Mouse (Mus musculus) ES-Bruce4 (cell line): ENCODE results near the gene Yeats2.

Source experiments
- CTCF ChIP-seq: IDR thresholded peaks from one replicate; pipeline ENCODE4 v1.8.1; 2011; ENCODE audit warnings: low read depth, low read length
- EP300 ChIP-seq: IDR thresholded peaks from 2 replicates; pipeline ENCODE4 v1.6.1; 2011; ENCODE audit warnings: low read depth, low read length; ENCODE audit not compliant: insufficient read depth
- POLR2A ChIP-seq: IDR thresholded peaks from one replicate; pipeline ENCODE4 v1.8.1; 2011; ENCODE audit warnings: low read length; ENCODE audit not compliant: insufficient read depth

- TF ChIP-seq CTCF = no peak
- no peak for TF ChIP-seq POLR2A
- TF ChIP-seq EP300 = no peak
Measured at GRCm38 (mm10) chr16:20272994-20273393, 132.1 kb downstream of the Yeats2 start.
